24 mouse cellular contexts compared by ENCODE assay signal in genomic region chr6:135261124-135261523, GRCm38 (mm10). TPM values are rescaled to one million over a fixed set of nuclear protein-coding genes. Genes with fewer than 3 reads are reported as not detected.
"Had no signal": no experiment of that assay in that cellular context is flagged by ENCODE, and none has a peak within 500 bp of the region (broad histone marks: within the 10 kb centered on the region; RNA-seq: fewer than 3 reads in every experiment).

No protein-coding gene starts in this region.

- H3K36me3 ChIP-seq: midbrain, embryonic 10.5 days; midbrain, embryonic 12.5 days; neural tube, embryonic 13.5 days; neural tube, embryonic 15.5 days had no signal

- H3K4me3 ChIP-seq: midbrain, embryonic 10.5 days; midbrain, embryonic 12.5 days; myocyte; neural tube, embryonic 13.5 days; neural tube, embryonic 15.5 days had no signal

- H3K9me3 ChIP-seq: neural tube, embryonic 15.5 days had no signal

- H3K9ac ChIP-seq: liver, embryonic 14.5 days; lung, embryonic 14.5 days; midbrain, embryonic 12.5 days; neural tube, embryonic 13.5 days; neural tube, embryonic 15.5 days had no signal

- H3K4me1 ChIP-seq: midbrain, embryonic 10.5 days; midbrain, embryonic 12.5 days; neural tube, embryonic 13.5 days; neural tube, embryonic 15.5 days had no signal

- ATAC-seq: midbrain, embryonic 16.5 days had no signal

- DNase-seq: lung, adult 18-20 months; lung, embryonic 14.5 days; lung, postnatal 14 days; lung, postnatal 4 days; midbrain, embryonic 14.5 days; retina, postnatal 1 day; right cerebral cortex, adult 18-20 months; right cerebral cortex, postnatal 25 days; spleen, adult 18-20 months; thymus, adult 18-20 months; thymus, postnatal 25 days; thymus, postnatal 4 days had no signal

- H3K4me2 ChIP-seq: lung, embryonic 14.5 days; midbrain, embryonic 12.5 days; neural tube, embryonic 13.5 days; neural tube, embryonic 15.5 days had no signal

- H3K27me3 ChIP-seq: midbrain, embryonic 12.5 days; neural tube, embryonic 13.5 days; neural tube, embryonic 15.5 days had no signal

- H3K27ac ChIP-seq: liver, embryonic 14.5 days; midbrain, embryonic 10.5 days; midbrain, embryonic 12.5 days; neural tube, embryonic 13.5 days; neural tube, embryonic 15.5 days had no signal

RNA-seq across cellular contexts. Expression of gene Gsg1, which starts 7.0 kb away (rescaled TPM):
- total RNA-seq: megakaryocyte-erythroid progenitor cell, adult 5-6 weeks had no signal

RNA-seq across cellular contexts. Expression of gene Pbp2, which starts 49.1 kb away (rescaled TPM):
- total RNA-seq: megakaryocyte-erythroid progenitor cell, adult 5-6 weeks had no signal
- polyA plus RNA-seq: liver, embryonic 14.5 days; liver, embryonic 16.5 days; midbrain, embryonic 10.5 days; midbrain, embryonic 12.5 days; midbrain, embryonic 14.5 days; midbrain, embryonic 16.5 days; neural tube, embryonic 11.5 days; neural tube, embryonic 15.5 days; stomach, embryonic 14.5 days; thymus, postnatal 0 days had no signal
